Mouse (Mus musculus): ENCODE measurements at regions not wholly inside any gene's neighbourhood (a gene's known extent, or its start where the extent isn't known, plus 50 kb on each side); places are given as distances from the start of the nearest gene placed in this dataset.

DNA sequence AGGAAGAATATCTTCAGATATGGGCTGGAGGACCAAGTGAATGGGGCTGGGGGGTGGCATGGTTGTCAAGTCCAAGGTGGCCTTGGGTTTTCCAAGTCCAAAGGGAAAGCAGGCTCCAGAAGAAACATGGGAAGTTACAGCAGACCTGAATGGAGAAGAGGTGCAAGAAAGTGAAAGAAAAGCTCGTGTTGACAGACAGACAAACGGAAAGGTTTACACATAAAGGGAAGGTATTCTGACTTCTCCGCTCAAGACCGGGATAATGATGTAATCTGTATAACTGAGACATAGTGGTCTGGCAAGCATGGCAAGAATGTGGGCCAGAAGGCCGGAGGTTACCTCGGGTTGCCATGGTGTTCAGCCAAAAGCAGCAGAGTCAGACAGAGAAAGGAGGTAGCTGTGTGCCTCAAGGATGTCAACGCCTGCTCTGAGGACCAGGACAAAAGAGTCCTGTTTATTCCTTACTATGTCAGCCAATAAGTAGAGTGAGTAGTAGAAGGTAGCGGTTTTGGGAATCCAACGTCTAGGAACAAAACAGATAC is 50.8 kb upstream of the Elk3 start:
- Histone ChIP-seq H3K27me3 (no peaks in the 10 kb centered on the region), H3K9me3 (no peaks in the 10 kb centered on the region), H3K4me3 (no peak overlapping the region), H3K4me1 (0 out of 2 replicates have a peak, but pooled peaks cover 4% of the 10 kb centered on the region), H3K9ac (replicated peaks) (no peak overlapping the region), H3K27ac (replicated peaks) (no peak overlapping the region), H3K36me3 (no peaks in the 10 kb centered on the region), H3K4me2 (replicated peaks) (no peak overlapping the region)
- 87% methylated on average over 9 of the region's 9 CpGs for WGBS
- ATAC-seq (replicated peaks), result no peak

DNA sequence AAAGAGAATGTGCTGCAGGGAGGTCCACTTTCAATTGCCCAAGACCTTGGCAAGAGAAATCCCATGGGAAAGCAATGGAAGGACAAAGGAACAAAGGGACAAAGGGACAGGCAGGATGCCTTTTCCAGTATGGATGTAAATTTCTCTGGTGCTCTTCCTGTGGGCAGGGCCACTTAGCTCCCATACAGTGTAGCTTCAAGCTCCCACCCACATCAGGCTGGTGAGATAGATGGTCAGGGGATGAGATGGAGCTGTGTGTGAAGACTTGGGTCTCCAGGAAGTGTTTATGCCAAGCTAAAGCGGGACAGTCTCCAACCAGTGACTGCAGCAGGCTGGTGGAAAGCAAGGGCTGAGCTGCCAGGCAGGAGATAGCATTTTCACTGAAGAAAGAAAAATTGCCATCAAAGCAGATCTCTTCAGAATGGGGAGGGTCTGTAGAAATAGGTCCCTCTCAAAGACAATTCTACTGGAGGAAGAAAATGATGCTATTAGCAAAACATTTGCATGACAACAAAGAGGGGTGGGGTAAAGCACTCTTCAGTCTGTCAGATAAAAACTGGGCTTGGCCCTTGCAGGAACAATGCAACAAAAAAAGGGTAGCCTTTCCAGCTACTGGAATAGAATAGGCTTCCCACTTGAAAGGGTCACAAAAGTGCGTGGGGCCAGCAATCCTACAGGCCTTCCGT is 53.3 kb upstream of the Elk3 start:
- peak overlapping the region; percentile 66 for H3K27ac ChIP-seq (replicated peaks)

DNA sequence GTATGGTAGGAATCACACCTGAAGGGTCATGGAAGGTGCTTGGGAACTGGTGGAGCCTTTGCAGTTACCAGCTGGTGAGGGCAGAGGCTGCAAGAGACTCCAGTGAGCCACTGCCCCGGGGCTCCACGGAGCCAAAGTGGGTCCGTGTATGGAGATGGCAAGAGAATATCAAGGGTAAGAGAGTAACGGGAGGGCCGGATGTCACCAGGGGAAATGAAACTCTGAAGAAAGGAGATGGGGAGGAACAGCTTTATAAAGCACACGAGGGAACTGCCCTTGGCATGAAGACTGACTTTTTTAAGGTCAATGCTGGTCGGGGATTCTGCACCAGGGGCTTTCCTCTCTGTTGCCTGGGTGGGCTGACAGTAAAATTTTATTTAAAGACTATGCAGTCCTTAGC is 53.9 kb upstream of the Elk3 start:
- no peaks in the 10 kb centered on the region for H3K36me3 ChIP-seq
- ATAC-seq (replicated peaks), result no peak
- H3K4me3 ChIP-seq, result no peak overlapping the region
- 83% methylated on average over 7 of the region's 7 CpGs for WGBS
- 0 out of 2 replicates have a peak overlapping the region, but pooled peaks have one; percentile 66 for H3K27ac ChIP-seq (replicated peaks)
- H3K9me3 ChIP-seq, result no peaks in the 10 kb centered on the region
- no peak overlapping the region for H3K9ac ChIP-seq (replicated peaks)
- 0 out of 2 replicates have a peak, but pooled peaks cover 4% of the 10 kb centered on the region for H3K4me1 ChIP-seq
- no peak overlapping the region for H3K4me2 ChIP-seq (replicated peaks)
- no peaks in the 10 kb centered on the region for H3K27me3 ChIP-seq

More for the DNA sequence above, 53.3 kb upstream of the Elk3 start:
- ATAC-seq (replicated peaks), result peak; percentile 53; the same call in 1 of the 2 replicates
- no peak overlapping the region for H3K4me2 ChIP-seq (replicated peaks)
- 51% methylated on average over 3 of the region's 3 CpGs for WGBS
- H3K27me3 ChIP-seq, result no peaks in the 10 kb centered on the region
- H3K36me3 ChIP-seq, result no peaks in the 10 kb centered on the region
- 0 out of 2 replicates have a peak, but pooled peaks cover 4% of the 10 kb centered on the region for H3K4me1 ChIP-seq
- H3K4me3 ChIP-seq, result no peak overlapping the region
- H3K9me3 ChIP-seq, result no peaks in the 10 kb centered on the region
- no peak overlapping the region for H3K9ac ChIP-seq (replicated peaks)

DNA sequence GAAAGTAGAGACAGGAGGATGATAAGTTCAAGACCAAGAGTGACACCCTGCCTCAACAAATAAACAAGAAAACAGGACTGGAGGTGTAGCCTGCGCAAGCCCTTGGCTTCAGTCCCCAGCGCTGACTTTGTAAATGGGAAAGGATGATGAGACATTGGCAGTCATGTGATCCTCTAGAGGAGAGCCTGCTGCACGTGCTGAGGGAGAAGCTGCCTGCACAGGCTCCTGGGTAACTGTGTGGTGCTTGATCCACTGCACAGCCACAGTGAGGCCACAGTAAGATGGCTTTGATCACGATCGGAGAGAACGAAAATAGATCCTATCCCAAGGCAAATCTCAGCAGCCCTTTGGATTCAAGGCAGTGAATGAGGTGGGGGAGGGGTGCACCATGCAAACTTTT is 54.4 kb upstream of the Elk3 start:
- Histone ChIP-seq H3K27me3 (no peaks in the 10 kb centered on the region), H3K9me3 (no peaks in the 10 kb centered on the region), H3K4me2 (replicated peaks) (no peak overlapping the region), H3K36me3 (no peaks in the 10 kb centered on the region), H3K4me1 (0 out of 2 replicates have a peak, but pooled peaks cover 4% of the 10 kb centered on the region), H3K9ac (replicated peaks) (no peak overlapping the region), H3K27ac (replicated peaks) (no peak overlapping the region), H3K4me3 (no peak overlapping the region)
- WGBS, result 68% methylated on average over 6 of the region's 6 CpGs
- ATAC-seq (replicated peaks), result no peak

DNA sequence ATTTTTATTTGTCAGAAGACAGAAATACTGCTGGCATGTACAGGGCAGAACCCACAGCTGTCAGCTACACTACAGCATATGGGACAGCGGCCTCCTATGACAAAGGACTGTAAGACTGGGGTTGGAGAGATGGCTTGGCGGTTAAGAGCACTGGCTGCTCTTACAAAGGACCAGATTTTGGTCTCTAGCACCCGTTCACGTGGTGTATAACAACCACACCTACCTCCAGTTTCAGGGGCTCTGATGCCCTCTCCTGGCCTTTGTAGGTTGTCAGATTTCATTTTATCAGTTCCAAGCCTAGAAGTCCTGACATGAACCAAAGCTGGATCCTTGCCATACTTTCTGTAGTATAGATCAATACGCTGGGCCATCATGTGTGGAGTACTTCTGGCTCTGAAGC is 54.9 kb upstream of the Elk3 start:
- H3K4me2 ChIP-seq (replicated peaks), result no peak overlapping the region
- H3K9ac ChIP-seq (replicated peaks), result no peak overlapping the region
- no peaks in the 10 kb centered on the region for H3K9me3 ChIP-seq
- no peaks in the 10 kb centered on the region for H3K27me3 ChIP-seq
- no peaks in the 10 kb centered on the region for H3K36me3 ChIP-seq
- ATAC-seq (replicated peaks), result no peak
- 80% methylated on average over 5 of the region's 5 CpGs for WGBS
- H3K27ac ChIP-seq (replicated peaks), result no peak overlapping the region
- no peak overlapping the region for H3K4me3 ChIP-seq
- 0 out of 2 replicates have a peak, but pooled peaks cover 4% of the 10 kb centered on the region for H3K4me1 ChIP-seq

DNA sequence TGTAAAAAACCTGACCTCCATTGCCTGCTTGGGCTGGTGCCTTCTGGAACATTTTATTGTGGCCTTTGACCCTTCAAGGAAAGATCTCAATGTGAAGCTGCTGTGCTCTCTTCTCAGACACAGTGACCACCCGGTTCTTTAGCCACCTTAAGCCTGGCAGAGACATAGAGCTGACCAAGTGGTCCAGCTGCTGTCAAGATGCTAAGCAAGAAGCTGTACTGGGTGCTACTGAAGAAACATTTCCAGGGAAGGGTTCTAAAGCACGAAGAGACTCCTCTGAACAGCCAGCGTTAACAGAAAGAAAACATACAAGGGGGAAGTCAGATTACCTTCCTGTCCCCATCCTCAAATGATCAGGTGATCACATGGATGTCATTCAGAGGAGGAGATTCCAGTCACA is 58.8 kb upstream of the Elk3 start:
- Histone ChIP-seq H3K27ac (replicated peaks) (no peak overlapping the region), H3K27me3 (no peaks in the 10 kb centered on the region), H3K4me3 (no peak overlapping the region), H3K9ac (replicated peaks) (no peak overlapping the region), H3K4me1 (peaks cover 13% of the 10 kb centered on the region), H3K9me3 (no peaks in the 10 kb centered on the region), H3K36me3 (no peaks in the 10 kb centered on the region), H3K4me2 (replicated peaks) (no peak overlapping the region)
- no peak for ATAC-seq (replicated peaks)
- WGBS, result 79% methylated on average over 3 of the region's 3 CpGs

DNA sequence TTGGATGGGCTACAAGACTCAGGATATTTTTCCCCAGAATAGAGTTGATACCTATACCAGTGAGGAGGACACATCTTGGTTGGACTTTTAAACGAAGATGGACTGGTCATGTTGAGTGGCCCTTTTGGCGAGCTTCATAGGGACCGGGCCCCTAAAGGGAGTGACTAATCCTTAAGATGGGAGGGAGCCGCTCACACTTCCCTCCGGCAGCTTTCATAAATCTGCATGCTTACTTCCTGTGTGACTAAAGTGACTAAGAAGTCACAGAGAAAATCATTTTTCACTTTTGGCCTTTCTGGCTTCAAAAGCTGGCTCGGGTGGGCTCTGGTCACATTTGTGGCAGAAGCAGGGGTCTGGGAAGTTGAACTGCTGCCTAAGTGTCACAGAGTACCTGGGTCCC is 59.4 kb upstream of the Elk3 start:
- no peak for ATAC-seq (replicated peaks)
- Histone ChIP-seq H3K4me2 (replicated peaks) (no peak overlapping the region), H3K27ac (replicated peaks) (no peak overlapping the region), H3K27me3 (no peaks in the 10 kb centered on the region), H3K4me3 (no peak overlapping the region), H3K9ac (replicated peaks) (no peak overlapping the region), H3K9me3 (no peaks in the 10 kb centered on the region), H3K4me1 (peaks cover 18% of the 10 kb centered on the region), H3K36me3 (no peaks in the 10 kb centered on the region)
- WGBS, result 84% methylated on average over 6 of the region's 6 CpGs

DNA sequence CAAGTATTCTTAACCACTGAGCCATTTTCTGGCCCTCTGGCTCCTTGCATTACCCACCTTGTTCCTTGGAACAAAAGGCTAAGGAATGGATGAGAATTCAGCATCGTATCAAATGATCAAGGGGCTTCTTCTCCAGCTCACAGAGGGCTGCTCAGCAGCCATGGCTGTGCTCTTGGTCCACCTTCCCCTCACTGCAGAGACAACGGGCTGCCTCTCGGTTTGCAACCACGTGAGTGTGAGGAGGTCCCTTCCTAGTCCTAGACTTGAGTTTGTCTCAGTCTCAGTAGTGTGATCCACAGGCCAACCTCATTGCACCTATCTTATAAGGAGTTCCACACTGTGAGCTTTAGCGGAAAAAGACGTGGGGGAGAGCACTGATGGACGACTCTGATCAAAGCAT is 61.3 kb upstream of the Elk3 start:
- H3K9me3 ChIP-seq, result no peaks in the 10 kb centered on the region
- H3K36me3 ChIP-seq, result no peaks in the 10 kb centered on the region
- H3K4me3 ChIP-seq, result no peak overlapping the region
- H3K4me2 ChIP-seq (replicated peaks), result no peak overlapping the region
- no peak overlapping the region for H3K27ac ChIP-seq (replicated peaks)
- no peaks in the 10 kb centered on the region for H3K27me3 ChIP-seq
- no peak for ATAC-seq (replicated peaks)
- WGBS, result 91% methylated on average over 7 of the region's 7 CpGs
- peaks cover 21% of the 10 kb centered on the region for H3K4me1 ChIP-seq
- H3K9ac ChIP-seq (replicated peaks), result no peak overlapping the region

DNA sequence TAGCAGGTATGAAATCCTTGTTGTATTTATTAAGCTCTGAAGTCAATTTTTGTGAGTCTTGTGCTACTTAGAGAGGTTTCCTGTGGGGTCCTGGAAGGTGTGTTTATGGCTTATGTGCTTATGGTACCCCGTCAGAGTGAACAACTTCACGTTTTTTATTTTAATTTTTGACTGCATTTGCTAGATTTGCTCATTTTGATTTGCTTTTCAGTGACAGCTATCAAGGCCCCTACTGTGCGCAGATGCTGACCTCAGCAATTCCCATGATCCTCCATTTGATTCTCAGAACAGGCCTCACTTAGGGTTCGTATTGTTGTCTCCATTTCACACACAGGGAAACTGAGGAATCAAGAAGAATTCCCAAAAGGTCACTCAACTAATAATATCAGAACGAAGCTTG is 62.3 kb upstream of the Elk3 start:
- ATAC-seq (replicated peaks), result no peak
- H3K9me3 ChIP-seq, result no peaks in the 10 kb centered on the region
- peak overlapping the region; percentile 85; the same call in 1 of the 2 replicates for H3K27ac ChIP-seq (replicated peaks)
- H3K36me3 ChIP-seq, result no peaks in the 10 kb centered on the region
- peaks cover 21% of the 10 kb centered on the region for H3K4me1 ChIP-seq
- no peak overlapping the region for H3K4me2 ChIP-seq (replicated peaks)
- H3K9ac ChIP-seq (replicated peaks), result no peak overlapping the region
- H3K27me3 ChIP-seq, result no peaks in the 10 kb centered on the region
- WGBS, result 92% methylated on average over 5 of the region's 5 CpGs
- H3K4me3 ChIP-seq, result no peak overlapping the region

DNA sequence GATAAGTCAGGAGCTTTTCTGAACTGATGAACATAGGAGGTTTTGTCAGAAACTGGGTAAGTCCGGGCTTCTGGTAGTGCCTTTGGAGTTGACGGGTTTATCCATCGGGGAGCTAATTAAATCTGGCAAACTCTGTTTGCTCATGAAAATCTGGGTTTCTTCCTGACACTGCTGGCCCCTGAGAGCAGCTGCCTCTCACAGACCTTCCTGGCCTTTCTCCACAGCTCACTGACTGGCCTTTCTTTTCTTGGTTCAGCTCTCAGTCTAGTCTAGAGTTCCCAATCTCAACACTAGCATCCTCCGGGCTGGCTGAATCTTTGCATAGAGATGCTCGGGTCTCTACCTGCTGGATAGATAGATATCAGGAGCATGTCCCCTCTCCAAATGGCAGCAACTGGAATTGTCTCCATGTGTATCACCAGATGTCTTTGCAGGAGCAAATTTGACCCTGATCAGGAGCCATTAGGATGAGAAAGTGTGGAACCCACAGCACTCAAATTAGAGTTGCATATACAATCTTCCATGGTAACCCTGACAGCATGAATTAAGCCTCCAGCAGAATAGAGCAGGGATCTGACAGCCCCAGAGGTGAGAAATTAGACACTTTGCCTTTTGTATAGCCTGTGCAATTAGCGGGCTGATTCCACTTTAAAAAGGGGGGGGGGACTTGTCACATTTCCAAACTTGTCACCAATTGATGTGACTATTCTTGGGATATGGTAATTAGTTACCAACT is 63.2 kb upstream of the Elk3 start:
- H3K36me3 ChIP-seq, result no peaks in the 10 kb centered on the region
- ATAC-seq (replicated peaks), result peak; percentile 94
- WGBS, result 23% methylated on average over 6 of the region's 6 CpGs

DNA sequence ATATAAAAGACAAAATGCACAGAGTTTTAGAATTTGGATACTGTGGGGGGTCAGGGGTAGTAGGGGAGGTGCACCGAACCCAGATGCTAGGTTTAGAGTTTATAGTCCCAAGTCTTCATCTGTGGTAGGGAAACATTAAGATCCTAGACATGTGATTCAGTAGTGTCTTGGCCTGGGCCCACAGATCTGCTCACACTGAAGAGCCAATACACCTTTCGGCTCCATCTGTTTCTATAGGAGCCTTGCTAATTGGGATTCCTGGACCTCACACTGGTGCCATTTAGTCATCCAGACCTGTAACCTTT is 63.7 kb upstream of the Elk3 start:
- peak; percentile 86 for ATAC-seq (replicated peaks)
- no peak overlapping the region for H3K4me2 ChIP-seq (replicated peaks)
- peak overlapping the region; percentile 85 for H3K27ac ChIP-seq (replicated peaks)
- H3K27me3 ChIP-seq, result no peaks in the 10 kb centered on the region
- no peak overlapping the region for H3K9ac ChIP-seq (replicated peaks)
- H3K9me3 ChIP-seq, result no peaks in the 10 kb centered on the region
- WGBS, result 15% methylated on average over 2 of the region's 2 CpGs
- H3K4me1 ChIP-seq, result peaks cover 21% of the 10 kb centered on the region
- no peak overlapping the region for H3K4me3 ChIP-seq
- H3K36me3 ChIP-seq, result no peaks in the 10 kb centered on the region

More for the DNA sequence above, 63.2 kb upstream of the Elk3 start:
- no peak overlapping the region for H3K4me2 ChIP-seq (replicated peaks)
- no peaks in the 10 kb centered on the region for H3K9me3 ChIP-seq
- H3K27me3 ChIP-seq, result no peaks in the 10 kb centered on the region
- H3K9ac ChIP-seq (replicated peaks), result no peak overlapping the region
- peaks cover 21% of the 10 kb centered on the region for H3K4me1 ChIP-seq
- H3K4me3 ChIP-seq, result no peak overlapping the region
- peak overlapping the region; percentile 85 for H3K27ac ChIP-seq (replicated peaks)

DNA sequence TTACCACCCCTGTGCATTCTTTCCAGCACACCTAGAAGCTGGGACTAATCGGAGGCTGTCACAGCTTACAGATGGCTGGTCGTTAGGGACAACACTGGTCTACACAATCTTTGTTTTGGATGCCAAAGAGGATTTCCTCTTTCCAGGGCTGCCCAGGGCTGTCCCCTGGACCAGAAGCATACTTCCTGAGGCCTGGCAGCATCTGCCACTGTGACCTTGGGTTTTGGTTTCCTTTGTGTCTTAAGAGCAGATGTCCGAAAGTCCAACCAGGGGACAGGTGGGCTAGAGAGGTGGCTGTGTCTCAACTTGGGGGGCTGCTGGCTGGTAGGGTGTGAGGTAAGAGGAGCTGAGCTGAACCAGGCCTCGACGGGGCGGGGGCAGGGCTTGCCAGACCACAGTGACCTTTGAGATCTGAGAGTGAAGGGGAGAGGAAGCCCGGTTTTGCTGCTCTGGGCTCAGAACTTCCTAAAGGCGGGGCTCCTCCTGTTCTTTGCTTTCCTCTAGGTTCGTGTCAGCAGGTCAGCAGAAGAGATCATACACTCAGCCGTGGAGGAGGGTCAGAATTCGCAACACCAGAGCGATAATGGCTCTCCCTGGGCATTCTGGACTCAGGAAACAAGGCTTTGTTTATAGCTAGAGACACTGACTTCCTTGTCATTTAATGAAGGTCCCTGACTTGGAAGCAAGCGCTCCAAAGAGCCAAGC is 64.2 kb upstream of the Elk3 start:
- H3K27ac ChIP-seq (replicated peaks), result peak overlapping the region; percentile 85
- H3K36me3 ChIP-seq, result no peaks in the 10 kb centered on the region
- H3K27me3 ChIP-seq, result no peaks in the 10 kb centered on the region
- H3K4me1 ChIP-seq, result peaks cover 21% of the 10 kb centered on the region
- ATAC-seq (replicated peaks), result peak; percentile 78
- H3K9me3 ChIP-seq, result no peaks in the 10 kb centered on the region
- no peak overlapping the region for H3K9ac ChIP-seq (replicated peaks)
- 55% methylated on average over 13 of the region's 13 CpGs for WGBS
- no peak overlapping the region for H3K4me3 ChIP-seq
- no peak overlapping the region for H3K4me2 ChIP-seq (replicated peaks)
